Mouse (Mus musculus): ENCODE results near the gene Prss57. TPM values are rescaled to one million over a fixed set of nuclear protein-coding genes. Genes with fewer than 3 reads are reported as not detected.

The Prss57 gene
- total RNA-seq, 2 experiments from 2014 or later: not detected

- no peak overlapping the region for H3K4me3 ChIP-seq
- H3K27ac ChIP-seq: no peak overlapping the region
- intact Hi-C loops (cut with DNase I): loop anchor here (2.0 kb wide), 1 partner anchor 93 kb away; no protein-coding TSS in a partner anchor
- TF ChIP-seq CTCF (IDR thresholded peaks at IDR 0.05): no peak
- DNase-seq: no peak
Observed at GRCm38 (mm10) chr10:79789581-79789980, 1.2 kb downstream of the Prss57 start.

GRCm38 (mm10) chr10:79788386-79789158 lies 2.2 kb downstream of the Prss57 start:
- Histone ChIP-seq H3K27ac (no peak overlapping the region), H3K4me3 (no peak overlapping the region)
- DNase-seq: peak; percentile 69
- TF ChIP-seq CTCF (IDR thresholded peaks at IDR 0.05): peak; percentile 99
- intact Hi-C loops (cut with DNase I): loop anchor here (2.0 kb wide), 1 partner anchor 92 kb away; no protein-coding TSS in a partner anchor

- Histone ChIP-seq H3K4me3 (no peak overlapping the region), H3K27ac (no peak overlapping the region)
- no peak for DNase-seq
- TF ChIP-seq CTCF (IDR thresholded peaks at IDR 0.05): peak; percentile 63
- intact Hi-C loops (cut with DNase I): loop anchor here (5.0 kb wide), 2 partner anchors 68 to 72 kb away; partner anchors contain the start of gene Ptbp1
Observed at GRCm38 (mm10) chr10:79783920-79784800, 6.6 kb downstream of the Prss57 start.

- Histone ChIP-seq H3K27ac (no peak overlapping the region), H3K4me3 (no peak overlapping the region)
- DNase-seq: no peak
- intact Hi-C loops (cut with DNase I): loop anchor here (5.0 kb wide), 2 partner anchors 69 to 71 kb away; partner anchors contain the start of gene Ptbp1
- TF ChIP-seq CTCF (IDR thresholded peaks at IDR 0.05): peak; percentile 28; the same call in 1 of the 2 replicates
Observed at GRCm38 (mm10) chr10:79783050-79783449, 7.7 kb downstream of the Prss57 start.

GRCm38 (mm10) chr10:79781956-79782355 lies 8.8 kb downstream of the Prss57 start:
- TF ChIP-seq CTCF (IDR thresholded peaks at IDR 0.05): no peak
- intact Hi-C loops (cut with DNase I): loop anchor here (5.0 kb wide), 2 partner anchors 70 kb away; partner anchors contain the start of gene Ptbp1
- Histone ChIP-seq H3K27ac (no peak overlapping the region), H3K4me3 (no peak overlapping the region)
- no peak for DNase-seq

- Histone ChIP-seq H3K27ac (peak overlapping the region; percentile 81), H3K4me3 (peak overlapping the region; percentile 76)
- DNase-seq: no peak
- intact Hi-C loops (cut with DNase I): loop anchor here (5.0 kb wide), 2 partner anchors 69 to 71 kb away; partner anchors contain the start of gene Ptbp1
- TF ChIP-seq CTCF (IDR thresholded peaks at IDR 0.05): no peak
Observed at GRCm38 (mm10) chr10:79781139-79781538, 9.6 kb downstream of the Prss57 start.

- DNase-seq: no peak
- Histone ChIP-seq H3K4me3 (peak overlapping the region; percentile 76), H3K27ac (peak overlapping the region; percentile 81)
- intact Hi-C loops (cut with DNase I): loop anchor here (5.0 kb wide), 2 partner anchors 68 to 72 kb away; partner anchors contain the start of gene Ptbp1
- no peak for TF ChIP-seq CTCF (IDR thresholded peaks at IDR 0.05)
Observed at GRCm38 (mm10) chr10:79780664-79781015, 10.1 kb downstream of the Prss57 start.

GRCm38 (mm10) chr10:79779784-79780663 lies 10.7 kb downstream of the Prss57 start:
- peak overlapping the region; percentile 76 for H3K4me3 ChIP-seq
- intact Hi-C loops (cut with DNase I): loop anchor here (1.0 to 5.0 kb wide), 3 partner anchors 13 to 72 kb away; partner anchors contain the start of gene Ptbp1
- peak; percentile 97 for DNase-seq
- TF ChIP-seq CTCF (IDR thresholded peaks at IDR 0.05): peak; percentile 86
- H3K27ac ChIP-seq: peak overlapping the region; percentile 81

GRCm38 (mm10) chr10:79779193-79779592 lies 11.6 kb downstream of the Prss57 start:
- TF ChIP-seq CTCF (IDR thresholded peaks at IDR 0.05): no peak
- DNase-seq: no peak
- H3K27ac ChIP-seq: no peak overlapping the region
- intact Hi-C loops (cut with DNase I): loop anchor here (1.0 kb wide), 1 partner anchor 12 kb away; no protein-coding TSS in a partner anchor
- no peak overlapping the region for H3K4me3 ChIP-seq

GRCm38 (mm10) chr10:79778006-79778405 lies 12.8 kb downstream of the Prss57 start:
- intact Hi-C loops (cut with DNase I): no loop called here
- DNase-seq: peak; percentile 60
- Histone ChIP-seq H3K4me3 (peak overlapping the region; percentile 72), H3K27ac (peak overlapping the region; percentile 67)
- TF ChIP-seq CTCF (IDR thresholded peaks at IDR 0.05): no peak

- DNase-seq: peak; percentile 61
- H3K4me3 ChIP-seq: peak within 1 kb of the TSS; percentile 72
- peak within 1 kb of the TSS; percentile 67 for H3K27ac ChIP-seq
- intact Hi-C loops (cut with DNase I): no loop called here
- no peak; the same call in 1 of the 2 replicates for TF ChIP-seq CTCF (IDR thresholded peaks at IDR 0.05)
Observed at GRCm38 (mm10) chr10:79777103-79777531, 13.6 kb downstream of the Prss57 start, which contains the start of gene Fstl3. Gene Fstl3 (plus strand): TSS chr10:79777272.

Data from gastrocnemius, adult 2 months (tissue).